ENCODE assay signal across 10 mouse cellular contexts in the genomic region with DNA sequence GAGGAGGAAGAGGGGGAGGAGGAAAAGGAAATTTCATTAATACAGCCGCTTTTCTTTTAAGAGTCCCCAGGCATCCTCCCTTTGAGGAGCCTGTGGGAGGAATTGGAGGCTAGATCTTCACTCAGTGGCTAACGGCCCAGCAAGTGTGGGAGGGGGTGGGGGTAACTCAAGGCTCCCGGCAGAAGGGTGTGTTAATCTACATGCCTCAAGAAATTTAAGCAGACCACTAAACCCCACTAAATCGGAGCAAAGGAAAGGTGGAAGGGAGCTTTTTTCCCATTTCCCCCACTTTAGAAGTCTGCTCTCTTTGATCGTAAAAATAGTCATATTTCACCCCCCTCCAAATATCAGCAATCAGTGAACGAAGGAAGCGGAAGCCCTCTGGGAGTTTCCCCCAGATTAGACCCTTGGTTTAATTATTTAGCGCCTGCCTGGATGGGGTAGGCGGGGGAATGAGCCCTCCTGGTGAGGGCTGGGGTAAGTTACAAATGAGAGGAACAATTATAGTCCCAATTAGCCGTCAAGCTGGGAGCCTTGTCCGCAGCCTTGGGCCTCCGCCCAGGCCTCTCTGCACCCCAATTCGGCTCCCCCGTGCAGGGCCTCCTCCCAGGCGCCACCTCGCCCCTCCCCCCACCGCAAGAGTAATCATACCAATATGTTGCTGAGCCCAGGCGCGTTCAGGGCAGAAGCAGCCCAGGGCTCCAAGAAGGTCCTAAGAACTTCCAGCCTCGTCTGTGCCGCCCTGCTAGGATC. TPM values are rescaled to one million over a fixed set of nuclear protein-coding genes. Genes with fewer than 3 reads are reported as not detected.
A peak's percentile ranks its signal among the peaks of the same experiment; 100 is the strongest.
DNase-seq lines count a peak whose midpoint lies in the region; ATAC-seq and TF ChIP-seq lines count a peak whose summit lies in the region.
"Had no signal": no experiment of that assay in that cellular context is flagged by ENCODE, and none has a peak within 500 bp of the region (broad histone marks: within the 10 kb centered on the region; RNA-seq: fewer than 3 reads in every experiment).

No protein-coding gene starts in this region.

- WGBS in liver, postnatal 0 days (ENCODE audit: insufficient replicate concordance), result 27% methylated on average over 21 of the region's 21 CpGs
- WGBS in liver, embryonic 13.5 days (ENCODE audit: insufficient replicate concordance), result 17% methylated on average over 21 of the region's 21 CpGs

- H3K27ac ChIP-seq in liver, postnatal 0 days (ENCODE audit: low read depth), result no peak overlapping the region
- H3K27ac ChIP-seq in embryonic fibroblast, embryonic 13.5 days (ENCODE audit: insufficient read depth, low read length), result peak overlapping the region; percentile 80
- no peak overlapping the region for H3K27ac ChIP-seq in liver, embryonic 13.5 days
- H3K27ac ChIP-seq: macrophage had no signal

- no peak overlapping the region for H3K4me3 ChIP-seq in liver, postnatal 0 days (ENCODE audit: low read depth, low read length)
- H3K4me3 ChIP-seq in embryonic fibroblast, embryonic 13.5 days (ENCODE audit: insufficient read depth, low read length), result no peak overlapping the region
- no peak overlapping the region for H3K4me3 ChIP-seq in liver, embryonic 13.5 days (replicated peaks)

- ATAC-seq in frontal cortex, adult (ENCODE audit: low TSS enrichment), result peak; percentile 73
- no peak for ATAC-seq in liver, postnatal 0 days
- ATAC-seq in liver, embryonic 13.5 days (ENCODE audit: low read depth), result peak; percentile 70

- no peak for TF ChIP-seq EP300 in liver, postnatal 0 days (IDR thresholded peaks at IDR 0.05; ENCODE audit: low read depth)

- H3K9ac ChIP-seq in liver, postnatal 0 days (replicated peaks), result no peak overlapping the region
- H3K9ac ChIP-seq in liver, embryonic 13.5 days, result peak overlapping the region; percentile 26

- no peaks in the 10 kb centered on the region for H3K9me3 ChIP-seq in liver, postnatal 0 days (ENCODE audit: low read length)
- no peaks in the 10 kb centered on the region for H3K9me3 ChIP-seq in liver, embryonic 13.5 days (replicated peaks)

- no peak for TF ChIP-seq CTCF in liver, postnatal 0 days (IDR thresholded peaks at IDR 0.05; ENCODE audit: low read depth)
- no peak for TF ChIP-seq CTCF in embryonic fibroblast, embryonic 13.5 days (IDR thresholded peaks at IDR 0.05; ENCODE audit: borderline replicate concordance, insufficient read depth, low read length)

- no peak overlapping the region for H3K4me2 ChIP-seq in liver, postnatal 0 days (ENCODE audit: low read depth, low read length)
- H3K4me2 ChIP-seq in liver, embryonic 13.5 days, result peak overlapping the region; percentile 32

- H3K27me3 ChIP-seq in liver, postnatal 0 days (ENCODE audit: insufficient read depth, low read length), result no peaks in the 10 kb centered on the region
- H3K27me3 ChIP-seq in liver, embryonic 13.5 days, result peaks cover 27% of the 10 kb centered on the region

- H3K36me3 ChIP-seq in liver, postnatal 0 days (replicated peaks; ENCODE audit: insufficient read depth, low read length), result no peaks in the 10 kb centered on the region
- H3K36me3 ChIP-seq in liver, embryonic 13.5 days, result no peaks in the 10 kb centered on the region

- no peak for TF ChIP-seq POLR2A in embryonic fibroblast, embryonic 13.5 days (IDR thresholded peaks at IDR 0.05; ENCODE audit: low read depth, low read length)

- H3K4me1 ChIP-seq in liver, postnatal 0 days (ENCODE audit: insufficient read depth), result no peaks in the 10 kb centered on the region
- H3K4me1 ChIP-seq in embryonic fibroblast, embryonic 13.5 days (ENCODE audit: control insufficient read depth, insufficient read depth, low read length), result peaks cover 11% of the 10 kb centered on the region; the same call in 1 of the 2 replicates
- H3K4me1 ChIP-seq in liver, embryonic 13.5 days (replicated peaks), result peaks cover 16% of the 10 kb centered on the region

- no peak for DNase-seq in frontal cortex, postnatal 36 days (ENCODE audit: low spot score in 2 of 2)
- peak; percentile 73 for DNase-seq in liver
- DNase-seq in liver, postnatal 0 days, result no peak
- peak; percentile 25 for DNase-seq in liver, embryonic 13.5 days
- DNase-seq in layer of hippocampus, adult 9-10 months (ENCODE audit: low spot score), result no peak
- no peak for DNase-seq in adrenal gland, postnatal 4 days (ENCODE audit: low spot score in 2 of 2)
- DNase-seq: spleen, adult 18-20 months had no signal

RNA-seq across cellular contexts. Expression of a gene that starts 1.6 kb away (rescaled TPM):
- polyA plus RNA-seq in liver, postnatal 0 days (2015; fragmentation: Nextera tagmentation; extraction: Ambion mirVana), result 0.07 and 0.17 TPM in 2 replicates
- 130 and 154 TPM in 2 replicates for polyA plus RNA-seq in embryonic fibroblast, embryonic 13.5 days (2011; ENCODE audit: insufficient read length, low read depth, missing spikeins)
- 0.53 and 0.57 TPM in 2 replicates for polyA plus RNA-seq in liver, embryonic 13.5 days (2015; fragmentation: Nextera tagmentation; extraction: Ambion mirVana)
- total RNA-seq in adrenal gland, postnatal 4 days (2021), result 1 to 10 TPM; 2.8 to 3.3 TPM
- polyA plus RNA-seq: macrophage had no signal

RNA-seq across cellular contexts. Expression of a gene that starts 6.3 kb away (rescaled TPM):
- polyA plus RNA-seq in liver, postnatal 0 days (2015; fragmentation: Nextera tagmentation; extraction: Ambion mirVana), result 16.7 and 16.9 TPM in 2 replicates
- polyA plus RNA-seq in embryonic fibroblast, embryonic 13.5 days (2011; ENCODE audit: insufficient read length, low read depth, missing spikeins), result 20.2 and 26.0 TPM in 2 replicates
- 34.6 and 36.6 TPM in 2 replicates for polyA plus RNA-seq in liver, embryonic 13.5 days (2015; fragmentation: Nextera tagmentation; extraction: Ambion mirVana)
- 10 to 100 TPM; 28.9 to 32.0 TPM for total RNA-seq in adrenal gland, postnatal 4 days (2021)

RNA-seq across cellular contexts. Expression of a gene that starts 28.8 kb away (rescaled TPM):
- polyA plus RNA-seq in liver, postnatal 0 days (2015; fragmentation: Nextera tagmentation; extraction: Ambion mirVana), result 27.8 and 30.2 TPM in 2 replicates
- polyA plus RNA-seq in embryonic fibroblast, embryonic 13.5 days (2011; ENCODE audit: insufficient read length, low read depth, missing spikeins), result 25.6 and 30.3 TPM in 2 replicates
- polyA plus RNA-seq in liver, embryonic 13.5 days (2015; fragmentation: Nextera tagmentation; extraction: Ambion mirVana), result 35.5 and 36.3 TPM in 2 replicates
- 10 to 100 TPM; 43.1 to 44.4 TPM for total RNA-seq in adrenal gland, postnatal 4 days (2021)

RNA-seq across cellular contexts. Expression of a gene that starts 33.0 kb away (rescaled TPM):
- polyA plus RNA-seq in liver, postnatal 0 days (2015; fragmentation: Nextera tagmentation; extraction: Ambion mirVana), result not detected in 2 replicates
- not detected in 2 replicates for polyA plus RNA-seq in embryonic fibroblast, embryonic 13.5 days (2011; ENCODE audit: insufficient read length, low read depth, missing spikeins)
- 0.10 and 0.17 TPM in 2 replicates for polyA plus RNA-seq in liver, embryonic 13.5 days (2015; fragmentation: Nextera tagmentation; extraction: Ambion mirVana)
- 1 to 10 TPM; 1.2 to 1.9 TPM for total RNA-seq in adrenal gland, postnatal 4 days (2021)
- polyA plus RNA-seq: macrophage had no signal

Comparison
In these comparisons a context has a peak if more than half of its experiments do, and no peak if none do; other contexts are left out.
1. DNase-seq: peak in liver (single experiment) and liver, embryonic 13.5 days (single experiment); none in frontal cortex, postnatal 36 days (0 of 2), liver, postnatal 0 days (single experiment), layer of hippocampus, adult 9-10 months (single experiment) and adrenal gland, postnatal 4 days (0 of 2).
2. RNA of a gene that starts 1.6 kb away (polyA plus RNA-seq): 130 to 154 TPM in embryonic fibroblast, embryonic 13.5 days; 0.53 to 0.57 TPM in liver, embryonic 13.5 days and 0.07 to 0.17 TPM in liver, postnatal 0 days; every median in the first group is over 10 times any median in the second.